Comparison of ENCODE assay signal across 22 mouse cellular contexts in genomic region chr6:121357232-121357631, GRCm38 (mm10). TPM values are rescaled to one million over a fixed set of nuclear protein-coding genes. Genes with fewer than 3 reads are reported as not detected.
DNase-seq lines count a peak whose midpoint lies in the region; ATAC-seq lines count a peak whose summit lies in the region.
"Had no signal": no experiment of that assay in that cellular context is flagged by ENCODE, and none has a peak within 500 bp of the region (broad histone marks: within the 10 kb centered on the region; RNA-seq: fewer than 3 reads in every experiment).

No protein-coding gene starts in this region.

- H3K27me3 ChIP-seq in hindbrain, embryonic 13.5 days: 0 out of 2 replicates have a peak, but pooled peaks cover 2% of the 10 kb centered on the region
- no peaks in the 10 kb centered on the region for H3K27me3 ChIP-seq in hindbrain, embryonic 12.5 days
- no peaks in the 10 kb centered on the region for H3K27me3 ChIP-seq in midbrain, embryonic 16.5 days (ENCODE audit: control insufficient read depth, insufficient read depth, low read depth, low read length)
- no peaks in the 10 kb centered on the region for H3K27me3 ChIP-seq in midbrain, embryonic 13.5 days
- H3K27me3 ChIP-seq in neural tube, embryonic 13.5 days: no peaks in the 10 kb centered on the region
- H3K27me3 ChIP-seq: CH12.LX had no signal

- no peaks in the 10 kb centered on the region for H3K9me3 ChIP-seq in hindbrain, embryonic 13.5 days
- no peaks in the 10 kb centered on the region for H3K9me3 ChIP-seq in hindbrain, embryonic 12.5 days (replicated peaks)
- no peaks in the 10 kb centered on the region for H3K9me3 ChIP-seq in midbrain, embryonic 16.5 days (replicated peaks; ENCODE audit: control insufficient read depth, low read length, poor library complexity, severe bottlenecking)
- H3K9me3 ChIP-seq in midbrain, embryonic 13.5 days: no peaks in the 10 kb centered on the region
- no peaks in the 10 kb centered on the region for H3K9me3 ChIP-seq in neural tube, embryonic 13.5 days
- H3K9me3 ChIP-seq: G1E had no signal

- H3K36me3 ChIP-seq in hindbrain, embryonic 13.5 days: no peaks in the 10 kb centered on the region
- H3K36me3 ChIP-seq in hindbrain, embryonic 12.5 days: no peaks in the 10 kb centered on the region
- no peaks in the 10 kb centered on the region for H3K36me3 ChIP-seq in midbrain, embryonic 16.5 days (ENCODE audit: control insufficient read depth, insufficient read depth, low read length)
- no peaks in the 10 kb centered on the region for H3K36me3 ChIP-seq in midbrain, embryonic 13.5 days
- H3K36me3 ChIP-seq in neural tube, embryonic 13.5 days: no peaks in the 10 kb centered on the region
- H3K36me3 ChIP-seq: G1E had no signal

- no peak for DNase-seq in neural tube, embryonic 10.5 days (ENCODE audit: extremely low spot score, low spot score)
- DNase-seq: adrenal gland, adult 2 months; adrenal gland, adult 8-10 months; adrenal gland, postnatal 10 days; adrenal gland, postnatal 14 days; adrenal gland, postnatal 25 days; adrenal gland, postnatal 36 days; B cell, adult 2 months; cerebellum, adult 11 months; cerebellum, adult 11-12 months; cerebellum, adult 18-20 months had no signal

- no peak overlapping the region for H3K4me2 ChIP-seq in hindbrain, embryonic 13.5 days
- H3K4me2 ChIP-seq in hindbrain, embryonic 12.5 days (replicated peaks): no peak overlapping the region
- H3K4me2 ChIP-seq in midbrain, embryonic 16.5 days (ENCODE audit: low read length): no peak overlapping the region
- no peak overlapping the region for H3K4me2 ChIP-seq in midbrain, embryonic 13.5 days (replicated peaks)
- no peak overlapping the region for H3K4me2 ChIP-seq in neural tube, embryonic 13.5 days

- no peak overlapping the region for H3K4me3 ChIP-seq in hindbrain, embryonic 13.5 days
- H3K4me3 ChIP-seq in hindbrain, embryonic 12.5 days: no peak overlapping the region
- no peak overlapping the region for H3K4me3 ChIP-seq in midbrain, embryonic 16.5 days (ENCODE audit: low read depth, low read length)
- no peak overlapping the region for H3K4me3 ChIP-seq in midbrain, embryonic 13.5 days (replicated peaks)
- H3K4me3 ChIP-seq in neural tube, embryonic 13.5 days: no peak overlapping the region

- H3K27ac ChIP-seq in hindbrain, embryonic 13.5 days: no peak overlapping the region
- H3K27ac ChIP-seq in hindbrain, embryonic 12.5 days: no peak overlapping the region
- no peak overlapping the region for H3K27ac ChIP-seq in midbrain, embryonic 16.5 days (ENCODE audit: low read length)
- H3K27ac ChIP-seq in midbrain, embryonic 13.5 days: no peak overlapping the region
- H3K27ac ChIP-seq in neural tube, embryonic 13.5 days (replicated peaks): no peak overlapping the region

- no peak overlapping the region for H3K9ac ChIP-seq in hindbrain, embryonic 13.5 days
- no peak overlapping the region for H3K9ac ChIP-seq in hindbrain, embryonic 12.5 days
- H3K9ac ChIP-seq in midbrain, embryonic 16.5 days (ENCODE audit: low read depth, low read length): no peak overlapping the region
- no peak overlapping the region for H3K9ac ChIP-seq in midbrain, embryonic 13.5 days (replicated peaks)
- H3K9ac ChIP-seq in neural tube, embryonic 13.5 days: no peak overlapping the region

- ATAC-seq in hindbrain, embryonic 13.5 days (ENCODE audit: low FRiP score): 0 out of 2 replicates have a peak, but pooled peaks have one; percentile 29
- no peak for ATAC-seq in hindbrain, embryonic 12.5 days (ENCODE audit: low FRiP score)
- ATAC-seq in midbrain, embryonic 16.5 days: peak; percentile 55; the same call in 1 of the 2 replicates
- ATAC-seq in midbrain, embryonic 13.5 days: no peak
- peak; percentile 64; the same call in 1 of the 2 replicates for ATAC-seq in neural tube, embryonic 13.5 days (ENCODE audit: low read depth)
- ATAC-seq: activated CD4-positive, CD25-positive, alpha-beta regulatory T cell, adult 4 months; CD4-positive, CD25-positive, alpha-beta regulatory T cell, adult 4 months; Patski had no signal

- no peaks in the 10 kb centered on the region; the same call in 1 of the 2 replicates for H3K4me1 ChIP-seq in hindbrain, embryonic 13.5 days (replicated peaks)
- H3K4me1 ChIP-seq in hindbrain, embryonic 12.5 days: no peaks in the 10 kb centered on the region
- no peaks in the 10 kb centered on the region for H3K4me1 ChIP-seq in midbrain, embryonic 16.5 days (ENCODE audit: control insufficient read depth, insufficient read depth, low read length)
- no peaks in the 10 kb centered on the region for H3K4me1 ChIP-seq in midbrain, embryonic 13.5 days (replicated peaks)
- no peaks in the 10 kb centered on the region for H3K4me1 ChIP-seq in neural tube, embryonic 13.5 days (replicated peaks)

- WGBS in hindbrain, embryonic 13.5 days: 64% methylated on average over 6 of the region's 6 CpGs
- WGBS in hindbrain, embryonic 12.5 days: 72% methylated on average over 6 of the region's 6 CpGs
- 65% methylated on average over 6 of the region's 6 CpGs for WGBS in midbrain, embryonic 16.5 days
- WGBS in midbrain, embryonic 13.5 days: 77% methylated on average over 6 of the region's 6 CpGs
- WGBS in neural tube, embryonic 13.5 days: 58% methylated on average over 6 of the region's 6 CpGs

RNA-seq across cellular contexts. Expression of gene Slc6a12, which starts 14.4 kb away (rescaled TPM):
- 0.27 and 0.44 TPM in 2 replicates for polyA plus RNA-seq in hindbrain, embryonic 13.5 days (2015; fragmentation: Nextera tagmentation; extraction: Ambion mirVana)
- 0.20 and 0.31 TPM in 2 replicates for polyA plus RNA-seq in hindbrain, embryonic 12.5 days (2016; fragmentation: Nextera tagmentation; extraction: Ambion mirVana)
- polyA plus RNA-seq in midbrain, embryonic 16.5 days (2015; fragmentation: Nextera tagmentation; extraction: Ambion mirVana): 1.6 and 1.7 TPM in 2 replicates
- polyA plus RNA-seq in midbrain, embryonic 13.5 days (2015; fragmentation: Nextera tagmentation; extraction: Ambion mirVana): 0.52 and 1.3 TPM in 2 replicates
- 0.63 and 0.89 TPM in 2 replicates for polyA plus RNA-seq in neural tube, embryonic 13.5 days (2015; fragmentation: Nextera tagmentation; extraction: Ambion mirVana)
- polyA plus RNA-seq: activated CD4-positive, CD25-positive, alpha-beta regulatory T cell, adult 4 months; CD4-positive, CD25-positive, alpha-beta regulatory T cell, adult 4 months; G1E had no signal

RNA-seq across cellular contexts. Expression of gene Slc6a13, which starts 57.2 kb away (rescaled TPM):
- 35.8 and 36.9 TPM in 2 replicates for polyA plus RNA-seq in hindbrain, embryonic 13.5 days (2015; fragmentation: Nextera tagmentation; extraction: Ambion mirVana)
- polyA plus RNA-seq in hindbrain, embryonic 12.5 days (2016; fragmentation: Nextera tagmentation; extraction: Ambion mirVana): 5.2 and 7.6 TPM in 2 replicates
- polyA plus RNA-seq in midbrain, embryonic 16.5 days (2015; fragmentation: Nextera tagmentation; extraction: Ambion mirVana): 35.3 and 39.9 TPM in 2 replicates
- polyA plus RNA-seq in midbrain, embryonic 13.5 days (2015; fragmentation: Nextera tagmentation; extraction: Ambion mirVana): 19.7 and 23.8 TPM in 2 replicates
- 34.5 and 38.2 TPM in 2 replicates for polyA plus RNA-seq in neural tube, embryonic 13.5 days (2015; fragmentation: Nextera tagmentation; extraction: Ambion mirVana)
- polyA plus RNA-seq: C2C12, Patski had no signal

Comparison
In these comparisons a context has a peak if more than half of its experiments do, and no peak if none do; other contexts are left out.
1. ATAC-seq: peak in hindbrain, embryonic 13.5 days (single experiment), midbrain, embryonic 16.5 days (single experiment) and neural tube, embryonic 13.5 days (single experiment); none in hindbrain, embryonic 12.5 days (single experiment) and midbrain, embryonic 13.5 days (single experiment).